Mouse (Mus musculus) CH12.LX (cell line): ENCODE data around the gene Rsph4a.

ENCODE experiments used
- CHD2 ChIP-seq: IDR thresholded peaks from 2 replicates; pipeline ENCODE4 v1.6.1; 2011; ENCODE audit warnings: low read length, improper control_type of control experiment
- MXI1 ChIP-seq: IDR thresholded peaks from 2 replicates; pipeline ENCODE4 v1.6.1; 2011; ENCODE audit warnings: mild to moderate bottlenecking, low read depth, low read length, improper control_type of control experiment
- POLR2A ChIP-seq: IDR thresholded peaks from 2 replicates; pipeline ENCODE4 v1.6.1; 2011; ENCODE audit warnings: low read depth, mild to moderate bottlenecking, improper control_type of control experiment, low read length
- POLR2AphosphoS2 ChIP-seq: IDR thresholded peaks from 2 replicates; pipeline ENCODE4 v1.6.1; 2011; ENCODE audit warnings: low read depth, low read length, improper control_type of control experiment
- ZNF384 ChIP-seq: IDR thresholded peaks from 2 replicates; pipeline ENCODE4 v1.6.1; 2012; ENCODE audit warnings: low read depth, low read length, improper control_type of control experiment, inconsistent platforms

- no peak for TF ChIP-seq POLR2A
- no peak for TF ChIP-seq POLR2AphosphoS2
- TF ChIP-seq CHD2 = no peak
- no peak for TF ChIP-seq MXI1
- TF ChIP-seq ZNF384 = no peak
Observed at GRCm38 (mm10) chr10:33945390-33945789, 40.5 kb downstream of the Rsph4a start.
